Mouse (Mus musculus) large intestine, adult 2 months (tissue): ENCODE results near the gene Olfr1195. TPM values are rescaled to one million over a fixed set of nuclear protein-coding genes. Genes with fewer than 3 reads are reported as not detected.
"Not testable (repeated sequence)": the region's sequence is repeated elsewhere in the genome, so short reads cannot be mapped to it uniquely, and the experiment has no call there.

Experiments
- DNase-seq: peaks from one replicate; pipeline ENCODE4 v3.0.0-alpha.2; 2012; ENCODE audit warnings: low read depth, low spot score
- WGBS: fragments of 180-500 bp; shearing (Covaris S2); methylation state at CpG from one replicate; pipeline ENCODE4 v1.1.7; 2018; 5-methylcytosine and 5-hydroxymethylcytosine counted together
- polyA plus RNA-seq: library from polyadenylated mRNA; depleted of rRNA; stranded (reverse); fragments of >200 nt; gene quantifications from 2 replicates; pipeline ENCODE4 v1.2.3, GENCODE M21; 2012; rRNA removed

The Olfr1195 gene
- not detected in 2 replicates for polyA plus RNA-seq

GRCm38 (mm10) chr2:88689087-88689486 lies at the start of gene Olfr1195:
Olfr1195 (minus strand) TSS chr2:88689187.
- no peak for DNase-seq

GRCm38 (mm10) chr2:88732266-88732665 lies 43.3 kb upstream of the Olfr1195 start, which contains the start of gene Olfr1197:
Olfr1197 (minus strand) TSS chr2:88732366.
- DNase-seq = no peak
- WGBS = 72% methylated on average over 1 of the region's 1 CpGs

- DNase-seq = no peak
- WGBS = 77% methylated on average over 2 of the region's 2 CpGs
Observed at GRCm38 (mm10) chr2:88704497-88704896, 15.5 kb upstream of the Olfr1195 start, which contains the start of gene Olfr1196. Olfr1196 (minus strand) TSS chr2:88704597.

GRCm38 (mm10) chr2:88675328-88675727 lies 13.7 kb downstream of the Olfr1195 start, which contains the start of gene Olfr1193:
Olfr1193 (plus strand) TSS chr2:88675628.
- DNase-seq = not testable (repeated sequence)

GRCm38 (mm10) chr2:88648209-88648608 lies 40.8 kb downstream of the Olfr1195 start, which contains the start of gene Olfr1192-ps1:
Olfr1192-ps1 (plus strand) TSS chr2:88648509.
- DNase-seq = no peak
- WGBS = 31% methylated on average over 1 of the region's 1 CpGs

GRCm38 (mm10) chr2:88640242-88640641 lies 48.7 kb downstream of the Olfr1195 start, which contains the start of gene Olfr1191-ps1:
Olfr1191-ps1 (plus strand) TSS chr2:88640542.
- not testable (repeated sequence) for DNase-seq
- 89% methylated on average over 1 of the region's 1 CpGs for WGBS

Other genes with a start within 250 kb of the Olfr1195 start
- not detected in 2 replicates for gene Gm13757, start 240.1 kb downstream of the Olfr1195 start, polyA plus RNA-seq
- gene Olfr1183, start 234.3 kb downstream of the Olfr1195 start, polyA plus RNA-seq = not detected in 2 replicates
- gene Olfr1184, start 205.6 kb downstream of the Olfr1195 start, polyA plus RNA-seq = not detected in 2 replicates
- not detected in 2 replicates for gene Olfr1185-ps1, start 195.9 kb downstream of the Olfr1195 start, polyA plus RNA-seq
- gene Olfr1186, start 170.6 kb downstream of the Olfr1195 start, polyA plus RNA-seq = not detected in 2 replicates
- gene Olfr1188, start 132.3 kb downstream of the Olfr1195 start, polyA plus RNA-seq = not detected in 2 replicates
- not detected in 2 replicates for gene Olfr1189, start 102.7 kb downstream of the Olfr1195 start, polyA plus RNA-seq
- gene Olfr1191-ps1, start 48.6 kb downstream of the Olfr1195 start, polyA plus RNA-seq = not detected in 2 replicates
- not detected in 2 replicates for gene Olfr1192-ps1, start 40.7 kb downstream of the Olfr1195 start, polyA plus RNA-seq
- not detected in 2 replicates for gene Olfr1193, start 13.6 kb downstream of the Olfr1195 start, polyA plus RNA-seq
- not detected in 2 replicates for gene Olfr1196, start 15.4 kb upstream of the Olfr1195 start, polyA plus RNA-seq
- gene Olfr1197, start 43.2 kb upstream of the Olfr1195 start, polyA plus RNA-seq = not detected in 2 replicates
- gene Olfr1198, start 62.2 kb upstream of the Olfr1195 start, polyA plus RNA-seq = not detected in 2 replicates
- not detected in 2 replicates for gene Olfr1199, start 71.3 kb upstream of the Olfr1195 start, polyA plus RNA-seq
- gene Olfr1200, start 81.3 kb upstream of the Olfr1195 start, polyA plus RNA-seq = not detected in 2 replicates
- gene Olfr1201, start 103.8 kb upstream of the Olfr1195 start, polyA plus RNA-seq = not detected in 2 replicates
- not detected in 2 replicates for gene Olfr1202, start 125.3 kb upstream of the Olfr1195 start, polyA plus RNA-seq
- gene Olfr1205, start 140.6 kb upstream of the Olfr1195 start, polyA plus RNA-seq = not detected in 2 replicates
- not detected in 2 replicates for gene Olfr1204, start 160.1 kb upstream of the Olfr1195 start, polyA plus RNA-seq
- not detected in 2 replicates for gene Olfr1206, start 174.0 kb upstream of the Olfr1195 start, polyA plus RNA-seq
- not detected in 2 replicates for gene Olfr1208, start 213.1 kb upstream of the Olfr1195 start, polyA plus RNA-seq
- not detected in 2 replicates for gene Olfr1209, start 226.0 kb upstream of the Olfr1195 start, polyA plus RNA-seq
- gene Olfr1211, start 248.9 kb upstream of the Olfr1195 start, polyA plus RNA-seq = not detected in 2 replicates